Mouse (Mus musculus): ENCODE measurements around the gene Rps29.
A peak's percentile ranks its signal among the peaks of the same experiment; 100 is the strongest.
"Not testable (repeated sequence)": the region's sequence is repeated elsewhere in the genome, so short reads cannot be mapped to it uniquely, and the experiment has no call there.

Rps29 gene

DNA sequence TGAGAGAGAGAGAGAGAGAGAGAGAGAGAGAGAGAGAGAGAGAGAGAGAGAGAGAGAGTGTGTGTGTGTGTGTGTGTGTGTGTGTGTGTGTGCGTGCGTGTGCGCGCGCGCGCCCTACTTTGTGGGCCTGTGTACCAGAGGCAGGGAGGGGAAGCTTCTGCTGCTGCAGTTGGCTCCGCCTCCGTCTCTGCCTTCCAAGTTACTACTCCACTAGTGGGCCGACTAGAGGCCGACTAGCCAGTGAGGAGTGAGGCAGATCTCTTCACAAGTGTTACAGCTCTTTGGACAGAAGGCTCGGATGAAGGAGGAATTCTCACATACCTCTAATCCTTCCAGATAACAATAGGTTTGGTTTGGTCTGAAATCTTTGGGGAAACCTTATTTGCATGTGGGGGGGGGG, 20.4 kb upstream of the Rps29 start:
- no peak for DNase-seq (ENCODE audit: inconsistent ontology term)

DNA sequence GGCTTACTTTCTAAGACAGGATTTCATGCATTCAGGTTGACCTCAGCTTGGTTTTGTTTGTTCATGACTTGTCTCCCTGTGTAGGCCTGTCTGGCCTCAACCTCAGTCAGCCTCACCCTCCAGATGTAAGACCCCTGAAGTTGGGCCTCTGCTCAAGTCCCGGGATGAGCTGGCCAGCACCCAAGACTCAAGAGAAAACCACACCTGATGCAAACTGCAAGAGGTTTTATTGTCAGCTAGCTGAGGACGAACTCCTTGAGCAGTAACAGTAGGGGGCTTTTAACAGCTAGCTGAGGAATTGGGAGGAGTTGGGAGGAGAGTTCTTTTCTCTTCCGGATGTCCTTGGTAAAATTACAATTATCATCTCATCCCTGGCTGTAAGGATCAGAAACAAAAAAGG, 18.5 kb upstream of the Rps29 start:
- no peak for DNase-seq (ENCODE audit: inconsistent ontology term)

DNA sequence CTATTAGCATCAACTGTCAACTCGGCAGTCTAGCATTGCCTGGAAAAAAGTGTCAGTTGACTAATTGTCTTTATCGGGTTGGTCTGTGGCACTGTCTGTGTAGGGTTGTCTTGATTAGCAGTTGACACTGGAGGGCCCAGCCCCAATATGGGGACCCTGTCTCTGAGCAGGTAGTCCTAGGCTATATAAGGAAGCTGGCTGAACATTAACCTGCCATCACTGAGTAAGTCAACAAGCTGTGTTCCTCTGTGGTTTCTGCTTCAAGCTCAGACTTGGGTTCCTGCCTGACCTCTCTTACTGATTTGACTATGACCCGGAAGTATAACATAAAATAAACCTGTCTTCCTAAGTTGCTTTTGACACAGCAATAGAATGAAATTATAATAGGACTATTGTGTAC, 17.0 kb upstream of the Rps29 start:
- DNase-seq (ENCODE audit: inconsistent ontology term), result no peak

DNA sequence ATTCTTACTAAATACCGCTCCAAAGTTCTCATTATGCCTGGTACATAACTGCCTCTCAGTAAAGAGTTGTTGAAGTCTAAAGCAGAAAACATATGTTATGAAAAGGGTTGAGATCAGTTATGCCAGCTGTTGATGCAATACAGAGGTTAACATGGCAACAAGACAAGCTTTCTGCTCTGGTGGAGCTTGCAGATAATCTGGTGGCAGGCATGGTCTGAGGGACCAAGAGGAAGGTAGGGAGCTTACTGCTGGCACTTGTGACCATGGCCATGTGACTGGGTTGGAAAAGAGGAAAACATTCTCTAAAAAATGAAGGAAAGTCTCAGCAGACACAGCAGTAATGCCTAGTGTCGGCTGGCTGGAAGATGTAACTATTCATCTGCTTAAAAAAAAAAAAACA, 12.3 kb upstream of the Rps29 start:
- DNase-seq (ENCODE audit: inconsistent ontology term), result no peak

DNA sequence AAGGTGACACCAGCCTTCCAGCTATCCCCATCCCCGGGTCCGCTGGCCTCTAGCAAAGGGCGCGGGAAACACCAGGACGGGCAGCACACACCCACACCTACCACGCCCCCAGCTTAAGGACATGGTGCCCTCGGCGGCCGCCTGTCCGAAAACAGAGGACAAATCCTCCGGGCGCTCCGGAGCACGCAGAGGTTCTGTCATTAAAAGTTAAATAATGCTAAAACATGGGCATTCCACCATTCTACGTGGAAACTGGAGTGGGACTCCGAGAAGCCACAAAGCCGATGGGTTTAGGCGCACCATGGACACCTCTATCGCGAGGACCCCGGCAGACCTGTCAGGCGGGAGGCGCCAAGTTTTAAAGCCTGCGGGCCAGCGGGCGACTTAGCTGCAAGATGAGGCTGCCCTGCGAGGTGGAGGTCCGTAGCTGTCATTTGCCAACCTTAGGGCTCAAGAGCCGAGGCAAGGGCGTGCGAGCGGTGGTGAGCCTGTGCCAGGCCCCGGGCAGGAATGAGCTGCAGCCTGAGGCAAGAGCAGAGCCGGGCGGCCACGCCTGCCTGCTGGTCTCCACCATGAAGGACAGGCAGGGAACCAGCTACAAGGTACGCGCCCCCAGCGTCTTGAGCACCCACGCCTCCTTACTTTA, 9.6 kb upstream of the Rps29 start, which contains the start of gene Lrr1:
Gene Lrr1 (plus strand): TSS at position 354 of the 646 bp plus-strand sequence.
- peak; percentile 89 for DNase-seq (ENCODE audit: inconsistent ontology term)

DNA sequence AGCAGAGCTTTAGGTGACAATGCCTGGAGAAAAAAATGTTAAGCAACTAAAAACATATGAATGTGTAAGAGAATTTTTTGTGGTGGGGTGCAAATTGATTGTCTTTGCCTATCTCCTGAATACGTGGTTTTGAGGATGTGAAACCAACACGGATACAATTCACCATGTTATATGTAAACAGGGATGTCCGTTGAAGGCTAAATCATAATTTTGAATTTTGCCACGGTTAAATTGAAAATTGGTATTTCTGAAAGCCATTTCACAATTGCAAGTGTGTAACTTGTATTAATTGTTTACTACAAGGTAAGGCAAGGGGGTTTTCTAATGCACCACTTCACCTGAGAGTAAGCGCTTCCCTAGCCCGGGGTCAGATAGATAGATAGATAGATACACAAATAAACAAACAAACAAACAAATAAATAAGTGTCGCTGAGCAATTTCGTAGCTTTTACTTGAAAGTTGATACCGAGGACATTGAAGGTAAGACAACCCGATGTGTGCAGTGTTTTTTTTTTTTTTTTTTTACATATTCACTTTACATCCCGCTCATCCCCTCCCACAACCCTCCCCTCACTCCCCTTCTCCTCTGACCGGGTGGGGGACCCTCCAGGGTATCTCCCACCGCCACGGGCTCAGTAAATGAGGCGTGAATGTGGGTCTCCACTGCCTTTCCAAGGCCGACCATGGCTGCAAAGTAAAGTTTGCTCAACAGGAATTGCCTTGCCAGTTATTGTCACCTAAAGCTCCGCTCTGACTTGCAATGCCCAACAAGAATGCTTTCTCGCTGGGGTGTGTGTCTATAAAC, 8.9 kb upstream of the Rps29 start:
- DNase-seq (ENCODE audit: inconsistent ontology term), result no peak

DNA sequence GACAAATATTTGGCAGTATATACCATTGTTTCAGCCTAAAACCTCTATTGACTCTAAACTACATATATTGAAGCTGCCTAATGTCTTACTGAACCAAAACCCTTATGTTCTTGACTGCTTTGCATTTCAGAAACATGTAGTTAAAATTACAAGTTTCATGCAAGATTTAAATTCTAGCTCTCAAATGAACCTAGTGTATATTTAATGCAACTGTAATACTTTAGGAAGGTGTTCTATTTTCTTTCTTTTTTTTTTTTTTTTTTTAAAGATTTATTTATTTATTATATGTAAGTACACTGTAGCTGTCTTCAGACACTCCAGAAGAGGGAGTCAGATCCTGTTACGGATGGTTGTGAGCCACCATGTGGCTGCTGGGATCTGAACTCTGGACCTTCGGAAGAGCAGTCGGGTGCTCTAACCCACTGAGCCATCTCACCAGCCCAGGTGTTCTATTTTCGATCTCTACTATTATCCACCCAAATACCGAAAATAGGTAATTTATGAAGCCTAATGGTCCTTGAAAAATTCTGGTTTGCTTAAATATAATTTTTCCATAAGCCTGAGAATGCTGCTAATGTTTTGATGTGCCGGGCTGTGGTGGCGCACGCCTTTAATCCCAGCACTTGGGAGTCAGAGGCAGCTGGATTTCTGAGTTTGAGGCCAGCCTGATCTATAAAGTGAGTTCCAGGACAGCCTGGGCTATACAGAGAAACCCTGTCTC, 8.0 kb upstream of the Rps29 start:
- DNase-seq (ENCODE audit: inconsistent ontology term), result not testable (repeated sequence)

DNA sequence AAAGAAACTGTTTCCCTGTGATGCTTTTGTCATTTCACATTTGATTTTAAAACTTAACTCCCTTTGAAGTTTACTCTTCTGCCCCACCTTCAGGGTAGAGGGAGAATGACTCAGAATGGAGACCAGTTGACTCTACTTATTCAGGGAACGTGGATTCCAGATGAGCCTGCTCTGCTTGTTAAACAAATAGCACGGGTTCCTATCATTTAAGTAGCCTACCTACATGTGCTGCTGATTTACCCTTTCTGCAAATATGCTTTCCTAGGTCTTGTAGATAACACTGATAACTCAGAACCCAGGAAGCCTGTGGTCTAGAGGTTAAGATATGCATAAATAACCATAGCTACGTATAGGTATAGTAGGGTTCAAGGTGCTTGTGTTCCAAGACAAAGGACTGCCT, 5.9 kb upstream of the Rps29 start:
- no peak for DNase-seq (ENCODE audit: inconsistent ontology term)

DNA sequence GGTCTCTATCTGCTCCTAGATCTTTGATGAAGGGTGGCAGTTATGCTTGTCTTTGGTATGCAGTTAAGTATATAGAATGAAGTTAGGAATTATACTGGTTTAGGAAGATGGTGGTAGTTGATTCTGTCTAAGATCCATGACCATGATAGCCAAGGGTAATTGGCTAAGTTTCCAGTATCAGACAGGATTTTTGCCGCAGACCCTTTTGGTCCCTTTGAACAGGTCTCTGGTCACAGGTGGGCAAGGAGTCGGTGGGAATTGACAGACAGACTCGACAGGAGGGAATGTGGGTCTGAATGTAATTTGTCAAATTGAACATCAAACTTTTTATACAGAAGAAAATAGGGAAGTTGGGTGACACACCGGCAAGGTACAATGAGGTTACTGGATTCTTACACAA, 4.6 kb upstream of the Rps29 start:
- not testable (repeated sequence) for DNase-seq (ENCODE audit: inconsistent ontology term)

DNA sequence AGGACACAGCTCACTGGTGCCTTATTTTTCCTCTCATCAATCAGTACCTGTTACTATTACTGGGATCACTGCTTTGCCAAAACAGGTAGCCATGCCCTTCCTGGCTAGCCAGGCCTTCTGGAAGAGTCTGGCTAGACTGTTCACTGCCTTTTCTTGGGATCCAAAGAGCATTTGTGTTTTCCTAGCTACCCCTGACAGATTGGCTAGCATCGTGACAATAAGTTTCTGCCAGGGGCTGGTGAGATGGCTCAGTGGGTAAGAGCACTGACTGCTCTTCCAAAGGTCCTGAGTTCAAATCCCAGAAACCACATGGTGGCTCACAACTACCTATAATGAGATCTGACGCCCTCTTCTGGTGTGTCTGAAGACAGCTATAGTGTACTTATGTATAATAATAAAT, 1.7 kb upstream of the Rps29 start:
- not testable (repeated sequence) for DNase-seq (ENCODE audit: inconsistent ontology term)

DNA sequence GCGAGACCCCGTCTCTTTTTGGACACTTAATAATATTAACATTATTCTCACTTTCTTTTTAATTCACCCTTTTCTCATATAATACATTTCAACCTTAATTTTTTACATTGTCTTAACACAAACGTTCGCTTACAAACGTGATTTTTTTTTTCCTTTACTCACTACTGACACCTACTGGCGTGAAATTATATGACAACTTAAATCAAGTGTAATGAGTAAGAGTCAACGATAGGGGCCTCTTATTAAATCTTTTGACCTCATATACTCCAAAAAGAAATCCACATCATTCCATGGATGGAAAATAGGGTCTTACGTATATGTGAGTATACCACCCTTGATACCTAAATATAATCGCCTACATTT, 573 bp upstream of the Rps29 start:
- DNase-seq (ENCODE audit: inconsistent ontology term), result peak; percentile 92

DNA sequence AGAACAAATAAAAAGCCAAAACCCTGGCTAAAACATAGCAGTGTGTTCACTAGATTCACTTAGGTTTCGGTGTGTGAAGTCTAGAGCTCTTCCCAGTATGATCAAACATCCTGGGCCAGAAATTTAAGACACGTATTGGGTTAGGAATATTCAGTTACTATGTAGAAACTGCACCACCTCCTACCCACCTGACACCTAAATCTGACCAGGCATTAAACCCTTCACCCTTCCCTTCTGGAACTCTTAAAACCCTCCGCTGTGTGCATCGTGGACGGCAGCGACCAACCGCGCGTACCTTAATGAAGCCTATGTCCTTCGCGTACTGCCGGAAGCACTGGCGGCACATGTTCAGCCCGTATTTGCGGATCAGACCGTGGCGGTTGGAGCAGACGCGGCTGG, 621 bp downstream of the Rps29 start:
- no peak for DNase-seq (ENCODE audit: inconsistent ontology term)

DNA sequence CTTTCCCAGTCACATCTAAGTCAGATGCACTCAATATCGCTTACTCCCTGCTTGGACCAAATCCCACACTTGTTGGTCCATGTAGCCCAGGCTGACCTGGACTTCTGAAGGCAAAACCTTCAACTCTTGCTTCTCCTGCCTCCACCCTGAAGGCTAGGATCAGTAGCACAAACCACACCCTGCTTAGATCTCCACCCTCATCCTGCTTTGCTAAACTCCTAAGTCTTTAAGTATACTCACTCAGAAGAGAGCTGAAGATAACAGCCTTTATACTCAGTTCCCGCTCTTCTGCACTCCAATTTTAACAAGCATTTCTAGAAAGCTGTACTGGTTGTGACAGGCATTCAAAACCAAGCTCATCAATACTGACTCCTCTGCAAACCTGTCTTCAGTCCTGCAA, 1.9 kb downstream of the Rps29 start:
- no peak for DNase-seq (ENCODE audit: inconsistent ontology term)

DNA sequence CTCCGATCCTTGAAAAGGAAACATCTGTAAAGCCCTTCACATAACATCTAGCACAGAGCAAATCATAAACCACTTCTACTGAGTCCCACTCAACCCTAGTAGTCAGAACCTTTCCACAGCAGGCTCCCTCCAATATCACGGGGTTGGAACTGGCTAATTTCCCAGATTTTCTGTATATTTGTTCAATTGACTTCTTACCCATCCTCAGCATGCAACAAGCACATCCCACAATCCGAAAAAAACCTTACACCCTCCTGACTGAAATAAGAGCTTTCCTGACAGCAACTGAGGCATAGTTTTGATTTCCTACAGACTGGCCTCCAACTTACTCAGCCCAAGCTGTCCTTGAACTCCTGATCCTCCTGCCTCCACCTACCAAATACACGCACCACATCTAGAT, 2.5 kb downstream of the Rps29 start:
- DNase-seq (ENCODE audit: inconsistent ontology term), result no peak

DNA sequence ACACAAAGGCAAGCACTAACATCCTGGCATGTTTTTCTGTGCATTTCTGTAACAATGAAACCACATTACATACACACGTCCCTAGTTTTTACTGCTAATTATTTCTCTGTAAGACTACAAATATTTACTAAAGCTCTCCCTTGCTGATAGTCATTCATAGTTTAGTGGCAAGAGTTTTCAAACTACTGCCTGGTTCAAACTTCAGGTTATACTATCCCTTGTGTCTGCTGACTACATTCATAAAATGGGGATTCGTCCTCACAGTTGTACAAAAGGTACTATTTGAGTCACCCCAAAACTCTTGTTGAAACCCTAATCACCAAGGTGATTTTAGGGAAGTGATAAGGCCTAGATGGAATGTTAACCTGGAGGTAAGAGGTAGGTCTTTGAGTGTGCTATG, 3.1 kb downstream of the Rps29 start:
- DNase-seq (ENCODE audit: inconsistent ontology term), result no peak

DNA sequence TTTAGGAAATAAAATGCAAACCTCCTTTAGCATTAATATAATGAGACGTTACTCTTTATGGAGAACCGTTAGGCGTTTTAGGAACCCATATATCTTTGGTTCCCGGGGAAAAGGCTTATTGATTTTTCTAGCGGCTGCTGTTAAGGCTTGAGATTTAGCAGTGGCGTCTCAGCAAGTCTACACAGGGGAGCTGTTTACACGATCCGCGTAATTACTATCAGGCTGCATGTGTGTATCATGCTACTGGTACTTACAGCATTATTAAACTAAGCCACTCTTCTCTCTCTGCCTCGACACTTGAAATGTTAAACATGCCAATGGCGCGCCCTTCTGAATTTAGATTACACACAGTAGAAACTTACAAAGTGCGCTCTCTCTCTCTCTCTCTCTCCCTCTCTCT, 8.9 kb downstream of the Rps29 start:
- no peak for DNase-seq (ENCODE audit: inconsistent ontology term)

DNA sequence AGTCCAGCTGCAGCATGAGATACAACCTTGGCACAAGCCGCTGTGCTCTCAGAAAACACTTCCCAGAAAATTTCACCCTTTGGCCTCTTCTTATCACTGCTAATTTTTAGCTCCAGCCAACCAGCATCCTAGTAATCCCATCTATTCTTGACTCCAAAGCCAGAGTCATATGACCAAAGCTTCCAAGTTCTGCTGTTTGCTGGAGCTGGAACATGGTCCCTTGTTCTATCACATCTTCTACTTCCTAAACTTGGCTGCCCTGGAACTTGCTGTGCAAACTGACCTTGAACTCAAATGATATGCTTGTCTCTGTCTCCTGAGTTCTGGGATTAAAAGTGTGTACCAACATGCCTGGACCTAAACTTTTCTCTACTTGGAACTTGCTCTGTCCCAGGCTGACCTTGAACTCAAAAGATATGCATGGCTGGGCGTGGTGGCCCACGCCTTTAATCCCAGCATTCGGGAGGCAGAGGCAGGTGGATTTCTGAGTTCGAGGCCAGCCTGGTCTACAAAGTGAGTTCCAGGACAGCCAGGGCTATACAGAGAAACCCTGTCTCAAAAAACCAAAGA, 11.7 kb downstream of the Rps29 start:
- DNase-seq (ENCODE audit: inconsistent ontology term), result no peak

DNA sequence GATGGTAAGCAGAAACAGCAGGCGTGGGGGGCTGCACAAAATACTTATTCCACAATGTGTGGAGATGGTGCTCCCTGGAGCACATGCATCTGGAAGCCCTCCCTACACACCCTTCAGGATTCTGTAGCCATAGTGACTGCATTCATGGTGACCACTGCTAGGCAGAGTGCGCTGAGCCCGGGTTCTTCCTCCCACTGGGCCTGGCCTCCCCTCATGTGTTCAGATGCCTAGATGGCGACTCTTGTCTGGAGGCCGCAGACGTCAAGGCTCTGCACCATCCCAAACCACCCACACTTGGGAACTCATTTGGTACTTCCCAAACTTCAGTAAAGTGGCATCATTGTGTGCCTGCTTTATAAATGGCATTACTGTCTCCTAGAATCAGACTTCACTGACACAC, 15.5 kb downstream of the Rps29 start:
- DNase-seq (ENCODE audit: inconsistent ontology term), result no peak

DNA sequence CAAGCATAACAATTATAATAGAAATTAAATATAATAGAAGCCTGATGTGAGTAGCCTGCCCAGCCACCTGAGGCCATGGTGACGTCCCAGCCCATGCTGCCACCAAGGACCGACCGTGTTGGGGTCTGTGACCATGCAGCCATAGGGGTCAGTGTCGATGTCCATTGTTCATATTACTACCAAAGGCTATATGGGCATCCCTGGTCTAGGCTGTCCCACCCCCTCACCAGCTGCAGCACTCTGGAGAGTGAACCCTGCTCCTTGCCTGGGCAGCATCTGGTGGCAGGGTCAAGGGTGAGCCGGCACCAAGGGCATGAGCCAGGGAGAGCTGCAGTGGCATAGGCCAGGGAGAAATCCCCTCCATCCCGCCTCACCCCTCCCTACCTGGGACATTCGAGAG, 19.1 kb downstream of the Rps29 start:
- no peak for DNase-seq (ENCODE audit: inconsistent ontology term)

DNA sequence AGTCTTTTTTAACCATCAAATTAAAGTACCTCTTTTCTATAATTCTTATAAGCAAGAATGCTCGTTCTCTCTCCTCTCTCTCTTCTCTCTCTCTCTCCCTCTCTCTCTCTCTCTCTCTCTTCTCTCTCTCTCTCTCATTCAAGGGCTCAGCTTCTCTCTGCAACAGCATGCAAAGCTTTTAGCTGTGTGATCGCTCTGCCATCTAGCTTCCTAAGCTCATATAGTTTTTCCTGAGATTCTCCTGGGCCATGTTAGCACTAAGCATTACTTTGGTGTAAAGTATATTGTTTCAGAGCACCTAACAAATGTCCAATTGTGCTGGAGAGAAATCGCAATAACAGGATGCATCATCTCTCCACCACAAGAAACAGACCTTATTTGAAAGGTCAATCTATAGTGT, 19.8 kb downstream of the Rps29 start:
- DNase-seq (ENCODE audit: inconsistent ontology term), result no peak

DNA sequence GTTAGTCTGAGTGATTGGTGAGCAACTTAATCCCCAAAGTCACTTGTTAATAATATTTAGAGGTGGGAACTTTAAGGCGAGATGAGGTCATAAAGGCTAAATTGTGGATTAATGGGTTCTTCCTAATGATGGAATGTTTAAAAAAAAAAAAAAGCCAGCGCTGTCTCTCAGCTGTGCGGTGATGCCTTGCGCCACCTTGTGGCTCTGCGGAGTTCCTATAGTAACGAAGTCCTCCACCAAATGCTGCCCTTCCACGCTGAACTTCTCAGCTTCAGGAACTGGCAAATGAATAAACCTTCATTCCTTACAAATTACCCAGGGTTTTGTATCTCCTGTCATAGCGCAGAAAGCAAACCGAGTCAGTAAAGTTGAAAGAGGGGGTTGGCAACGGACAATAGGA, 27.0 kb downstream of the Rps29 start:
- peak; percentile 9 for DNase-seq (ENCODE audit: inconsistent ontology term)

DNA sequence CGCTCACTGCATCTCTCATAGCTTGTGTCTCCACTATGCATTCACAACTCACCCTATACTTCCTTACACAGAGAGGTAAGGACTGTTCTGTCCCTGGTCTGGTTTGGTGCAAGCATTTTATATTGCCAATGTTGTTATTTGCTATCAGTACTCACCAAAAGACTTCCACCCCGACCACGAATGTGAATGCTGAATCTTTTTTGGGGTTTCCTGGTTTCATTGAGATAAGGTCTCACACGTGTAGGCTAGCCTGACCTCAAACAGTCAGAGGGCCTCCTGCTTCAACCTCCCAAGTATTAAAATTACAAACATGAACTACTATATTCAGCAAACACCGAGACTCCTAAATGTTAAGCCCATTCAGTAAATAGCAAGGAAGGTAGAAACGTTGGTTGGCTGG, 27.7 kb downstream of the Rps29 start:
- DNase-seq (ENCODE audit: inconsistent ontology term), result no peak

DNA sequence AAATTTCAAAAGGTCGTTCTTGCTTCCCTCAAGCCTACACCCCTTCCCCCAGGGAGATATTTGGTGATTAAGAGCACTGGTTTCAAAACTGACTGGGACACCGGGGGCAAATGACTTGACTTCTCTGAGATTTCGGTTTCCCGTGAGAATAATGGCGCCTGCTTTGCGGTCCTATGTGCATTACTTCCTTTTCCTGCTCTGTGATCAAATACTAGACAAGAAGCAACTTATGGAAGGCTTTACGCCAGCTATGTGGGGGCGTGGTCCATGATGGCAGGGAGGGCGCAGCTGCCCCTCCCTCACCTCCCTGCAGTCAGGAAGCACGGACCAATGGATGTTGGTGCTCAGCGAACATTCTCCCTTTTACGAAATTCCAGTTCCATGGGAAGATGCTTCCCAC, 28.5 kb downstream of the Rps29 start:
- DNase-seq (ENCODE audit: inconsistent ontology term), result no peak
